Mouse (Mus musculus) testis, adult 2 months (tissue): Measurements from ENCODE around the gene Slc35b4.

Source experiments
- CTCF ChIP-seq: fragments of 200-500 bp; IDR thresholded peaks from 2 replicates; pipeline ENCODE4 v1.5.1; 2012; ENCODE audit warnings: low read depth, mild to moderate bottlenecking, inconsistent platforms, low read length, moderate library complexity; ENCODE audit not compliant: control insufficient read depth, insufficient read depth, insufficient replicate concordance
- POLR2A ChIP-seq: fragments of 200-500 bp; IDR thresholded peaks from 2 replicates; pipeline ENCODE4 v1.6.1; 2012; ENCODE audit warnings: low read depth, mild to moderate bottlenecking, inconsistent platforms, low read length, moderate library complexity; ENCODE audit not compliant: control insufficient read depth

GRCm38 (mm10) chr6:34216450-34217319, 39.8 kb upstream of the Slc35b4 start:
- TF ChIP-seq CTCF (no peak), POLR2A (no peak)
